Mouse (Mus musculus) MEL (cell line): ENCODE results near the gene Rassf3. TPM values are rescaled to one million over a fixed set of nuclear protein-coding genes. Genes with fewer than 3 reads are reported as not detected.

Experiments
- DNase-seq: peaks from one replicate; pipeline ENCODE4 v3.0.0; 2011; ENCODE audit warnings: low read depth, low spot score
- H3K27ac ChIP-seq: 2 replicates; pipeline ENCODE4 v1.5.1; 2012; ENCODE audit warnings: low read depth, mild to moderate bottlenecking, control low read depth, low read length, moderate library complexity; ENCODE audit not compliant: control insufficient read depth
- H3K27me3 ChIP-seq, 2 experiments: fragments of 150-350 bp in 1 of 2; sonication (generic) in 1 of 2; 2 replicates each; pipeline ENCODE4 v1.6.1; 2012; ENCODE audit warnings: low read length in 2 of 2, mild to moderate bottlenecking in 2 of 2, improper control_type of control experiment in 1 of 2, moderate library complexity in 1 of 2; ENCODE audit not compliant: insufficient read depth in 2 of 2, control insufficient read depth in 1 of 2
- H3K36me3 ChIP-seq, 2 experiments: 2 replicates each; pipeline ENCODE4 v1.6.1; 2012 to 2014; ENCODE audit warnings: low read length in 2 of 2, improper control_type of control experiment in 1 of 2, inconsistent platforms in 1 of 2, mild to moderate bottlenecking in 1 of 2; ENCODE audit not compliant: insufficient read depth in 2 of 2, control insufficient read depth in 1 of 2
- H3K4me1 ChIP-seq, 2 experiments: fragments of 150-350 bp in 1 of 2; sonication (generic) in 1 of 2; 2 replicates each; pipeline ENCODE4 v1.6.1; 2012; ENCODE audit warnings: low read length in 2 of 2, improper control_type of control experiment in 1 of 2, mild to moderate bottlenecking in 1 of 2; ENCODE audit not compliant: insufficient read depth in 2 of 2, control insufficient read depth in 1 of 2
- H3K4me3 ChIP-seq, 2 experiments: fragments of 150-350 bp in 1 of 2; sonication (generic) in 1 of 2; 2 replicates each; pipeline ENCODE4 v1.5.1; 2012; ENCODE audit warnings: low read depth in 2 of 2, low read length in 2 of 2, mild to moderate bottlenecking in 2 of 2, moderate library complexity in 2 of 2, control low read depth in 1 of 2, improper control_type of control experiment in 1 of 2; ENCODE audit not compliant: control insufficient read depth in 1 of 2, insufficient read depth in 1 of 2
- H3K79me2 ChIP-seq: 2 replicates; pipeline ENCODE4 v1.6.1; 2012; ENCODE audit warnings: mild to moderate bottlenecking, low read length, moderate library complexity; ENCODE audit not compliant: control insufficient read depth, poor library complexity, insufficient read depth
- H3K9ac ChIP-seq: 2 replicates; pipeline ENCODE4 v1.6.1; 2012; ENCODE audit warnings: low read depth, mild to moderate bottlenecking, control low read depth, low read length, moderate library complexity; ENCODE audit not compliant: control insufficient read depth, poor library complexity, severe bottlenecking
- H3K9me3 ChIP-seq: fragments of 150-350 bp; sonication (generic); replicated peaks from 2 replicates; pipeline ENCODE4 v1.6.1; 2012; ENCODE audit warnings: mild to moderate bottlenecking, low read length, improper control_type of control experiment, moderate library complexity; ENCODE audit not compliant: insufficient read depth
- CTCF ChIP-seq, 3 experiments: IDR thresholded peaks in 2 of 3; conservative IDR thresholded peaks in 1 of 3; 2 replicates each; pipeline ENCODE4 v1.5.1; 2011 to 2012; ENCODE audit warnings: low read length in 3 of 3, low read depth in 2 of 3, mild to moderate bottlenecking in 2 of 3, improper control_type of control experiment in 1 of 3, inconsistent platforms in 1 of 3, mixed read lengths in 1 of 3, moderate library complexity in 1 of 3; ENCODE audit not compliant: control insufficient read depth in 1 of 3, insufficient read depth in 1 of 3, poor library complexity in 1 of 3, severe bottlenecking in 1 of 3
- E2F4 ChIP-seq: IDR thresholded peaks from 2 replicates; pipeline ENCODE4 v1.6.1; 2011; ENCODE audit warnings: low read depth, low read length, improper control_type of control experiment, borderline replicate concordance
- ELF1 ChIP-seq: IDR thresholded peaks from 2 replicates; pipeline ENCODE4 v1.6.1; 2014; ENCODE audit warnings: low read depth, mild to moderate bottlenecking, inconsistent platforms, low read length, improper control_type of control experiment, moderate library complexity
- GATA1 ChIP-seq: IDR thresholded peaks from 2 replicates; pipeline ENCODE4 v1.6.1; 2011; ENCODE audit warnings: low read depth, low read length, improper control_type of control experiment
- JUND ChIP-seq: IDR thresholded peaks from 2 replicates; pipeline ENCODE4 v1.6.1; 2011; ENCODE audit warnings: low read depth, mild to moderate bottlenecking, improper control_type of control experiment, low read length
- MAFK ChIP-seq: IDR thresholded peaks from 2 replicates; pipeline ENCODE4 v1.6.1; 2011; ENCODE audit warnings: low read depth, mild to moderate bottlenecking, low read length, improper control_type of control experiment, borderline replicate concordance
- MAZ ChIP-seq: IDR thresholded peaks from 2 replicates; pipeline ENCODE4 v1.6.1; 2012; ENCODE audit warnings: low read depth, mild to moderate bottlenecking, inconsistent platforms, low read length, improper control_type of control experiment
- MYB ChIP-seq: IDR thresholded peaks from 2 replicates; pipeline ENCODE4 v1.6.1; 2011; ENCODE audit warnings: mild to moderate bottlenecking, low read depth, low read length, improper control_type of control experiment
- POLR2A ChIP-seq, 2 experiments: IDR thresholded peaks; 2 replicates each; pipeline ENCODE4 v1.6.1; 2011 to 2012; ENCODE audit warnings: low read length in 2 of 2, mild to moderate bottlenecking in 2 of 2, control low read depth in 1 of 2, improper control_type of control experiment in 1 of 2, low read depth in 1 of 2, moderate library complexity in 1 of 2; ENCODE audit not compliant: control insufficient read depth in 1 of 2, insufficient read depth in 1 of 2, poor library complexity in 1 of 2
- POLR2AphosphoS2 ChIP-seq: IDR thresholded peaks from 2 replicates; pipeline ENCODE4 v1.6.1; 2011; ENCODE audit warnings: low read length, improper control_type of control experiment
- SIN3A ChIP-seq: IDR thresholded peaks from 2 replicates; pipeline ENCODE4 v1.6.1; 2012; ENCODE audit warnings: low read length, improper control_type of control experiment, inconsistent platforms
- SMC3 ChIP-seq: IDR thresholded peaks from 2 replicates; pipeline ENCODE4 v1.6.1; 2011; ENCODE audit warnings: low read depth, low read length, improper control_type of control experiment
- TAL1 ChIP-seq: IDR thresholded peaks from 2 replicates; pipeline ENCODE4 v1.6.1; 2012; ENCODE audit warnings: mild to moderate bottlenecking, inconsistent platforms, low read length, moderate library complexity, mixed read lengths
- TBP ChIP-seq: IDR thresholded peaks from 2 replicates; pipeline ENCODE4 v1.8.0; 2011; ENCODE audit warnings: low read depth, low read length, improper control_type of control experiment
- TCF12 ChIP-seq: IDR thresholded peaks from 2 replicates; pipeline ENCODE4 v1.6.1; 2014; ENCODE audit warnings: low read depth, mild to moderate bottlenecking, inconsistent platforms, low read length, improper control_type of control experiment, moderate library complexity
- UBTF ChIP-seq: IDR thresholded peaks from 2 replicates; pipeline ENCODE4 v1.6.1; 2012; ENCODE audit warnings: low read depth, mild to moderate bottlenecking, inconsistent platforms, low read length, improper control_type of control experiment, moderate library complexity, borderline replicate concordance; ENCODE audit not compliant: insufficient read depth
- ZC3H11A ChIP-seq: IDR thresholded peaks from 2 replicates; pipeline ENCODE4 v1.6.1; 2012; ENCODE audit warnings: low read depth, mild to moderate bottlenecking, inconsistent platforms, low read length, improper control_type of control experiment
- ZKSCAN1 ChIP-seq: IDR thresholded peaks from 2 replicates; pipeline ENCODE4 v1.6.1; 2012; ENCODE audit warnings: low read depth, mild to moderate bottlenecking, inconsistent platforms, low read length, improper control_type of control experiment, moderate library complexity
- ZMIZ1 ChIP-seq: IDR thresholded peaks from 2 replicates; pipeline ENCODE4 v1.6.1; 2012; ENCODE audit warnings: low read depth, mild to moderate bottlenecking, inconsistent platforms, low read length, improper control_type of control experiment, moderate library complexity
- ZNF384 ChIP-seq: IDR thresholded peaks from 2 replicates; pipeline ENCODE4 v1.6.1; 2012; ENCODE audit warnings: low read depth, mild to moderate bottlenecking, inconsistent platforms, low read length, improper control_type of control experiment
- polyA plus RNA-seq, 2 experiments: library from polyadenylated mRNA; stranded (reverse) in 1 of 2; unstranded in 1 of 2; fragments of >175 nt in 1 of 2; fragments of >200 nt in 1 of 2; gene quantifications; 2 replicates each; pipeline versions ENCODE4 v1.2.1 to v1.2.4; 2012; ENCODE audit warnings: low replicate concordance in 2 of 2, low read depth in 1 of 2; ENCODE audit not compliant: insufficient read length in 2 of 2, insufficient read depth in 1 of 2, missing spikeins in 1 of 2
- total RNA-seq: library from RNA; depleted of rRNA; stranded (reverse); fragments of 300-350 nt; gene quantifications from 2 replicates; pipeline ENCODE4 v1.2.3, GENCODE M21; 2012

Rassf3 gene
- total and polyA plus RNA-seq, 3 experiments: 9.2 to 15.8 TPM; not detected in 1

GRCm38 (mm10) chr10:121391901-121392300, 84.2 kb downstream of the Rassf3 start:
- Histone ChIP-seq H3K79me2 (no peaks in the 10 kb centered on the region), H3K9me3 (no peaks in the 10 kb centered on the region), H3K36me3 (no peaks in the 10 kb centered on the region; a peak in 1 of 4 replicates), H3K4me1 (no peaks in the 10 kb centered on the region), H3K27ac (no peak overlapping the region), H3K9ac (no peak overlapping the region), H3K4me3 (no peak overlapping the region), H3K27me3 (no peaks in the 10 kb centered on the region)
- DNase-seq: no peak
- TF ChIP-seq SIN3A (no peak), CTCF (IDR thresholded peaks at IDR 0.05 in 2 of 3, conservative IDR thresholded peaks at IDR 0.05 in 1 of 3; ENCODE audit: control insufficient read depth in 1 of 3, insufficient read depth in 1 of 3, low read depth in 2 of 3, low read length in 3 of 3, poor library complexity in 1 of 3, severe bottlenecking in 1 of 3) (no peak), GATA1 (no peak), SMC3 (no peak), TAL1 (no peak), MAZ (no peak), MAFK (no peak), ZKSCAN1 (no peak), ZMIZ1 (no peak)

- no peak overlapping the region for H3K4me3 ChIP-seq
- no peak for DNase-seq
- H3K27me3 ChIP-seq: no peaks in the 10 kb centered on the region
- TF ChIP-seq ELF1 (no peak), TCF12 (no peak), POLR2A (IDR thresholded peaks at IDR 0.05; ENCODE audit: control insufficient read depth in 1 of 2, insufficient read depth in 1 of 2, low read depth in 1 of 2, low read length in 2 of 2, poor library complexity in 1 of 2) (no peak), POLR2AphosphoS2 (no peak), ZKSCAN1 (no peak), ZMIZ1 (no peak), ZC3H11A (no peak), E2F4 (no peak), JUND (no peak), ZNF384 (no peak), MYB (no peak), UBTF (no peak), TBP (no peak), MAFK (no peak)
- H3K79me2 ChIP-seq: no peaks in the 10 kb centered on the region
- H3K9me3 ChIP-seq: no peaks in the 10 kb centered on the region
- no peaks in the 10 kb centered on the region for H3K4me1 ChIP-seq
- H3K9ac ChIP-seq: no peak overlapping the region
- no peaks in the 10 kb centered on the region; a peak in 1 of 4 replicates for H3K36me3 ChIP-seq
- H3K27ac ChIP-seq: no peak overlapping the region
Observed at GRCm38 (mm10) chr10:121390602-121391001, 85.5 kb downstream of the Rassf3 start.
